Mouse (Mus musculus) hindbrain, embryonic 16.5 days (tissue): Measurements from ENCODE around the gene Atraid. TPM values are rescaled to one million over a fixed set of nuclear protein-coding genes. Genes with fewer than 3 reads are reported as not detected.
A peak's percentile ranks its signal among the peaks of the same experiment; 100 is the strongest.
"Not testable (repeated sequence)": the region's sequence is repeated elsewhere in the genome, so short reads cannot be mapped to it uniquely, and the experiment has no call there.

Experiments used
- ATAC-seq: fragments of 200-750 bp; cut with Nextera tagmentation; 2 replicates; pipeline ENCODE4 v1.8.0; 2017; ENCODE audit warnings: moderate TSS enrichment, moderate library complexity
- H3K27ac ChIP-seq: fragments of 300-500 bp; sonication (generic); 2 replicates; pipeline ENCODE4 v1.5.1; 2014; ENCODE audit warnings: low read depth, mild to moderate bottlenecking, control low read depth, low read length, moderate library complexity
- H3K27me3 ChIP-seq: fragments of 300-500 bp; sonication (generic); replicated peaks from 2 replicates; pipeline ENCODE4 v1.6.1; 2014; ENCODE audit warnings: low read length; ENCODE audit not compliant: control insufficient read depth, insufficient read depth
- H3K36me3 ChIP-seq: fragments of 300-500 bp; sonication (generic); 2 replicates; pipeline ENCODE4 v1.6.1; 2014; ENCODE audit warnings: mild to moderate bottlenecking, low read length, moderate library complexity, mixed read lengths; ENCODE audit not compliant: control insufficient read depth, insufficient read depth
- H3K4me1 ChIP-seq: fragments of 300-500 bp; sonication (generic); 2 replicates; pipeline ENCODE4 v1.6.1; 2014; ENCODE audit warnings: low read depth, low read length; ENCODE audit not compliant: control insufficient read depth, insufficient read depth
- H3K4me2 ChIP-seq: fragments of 300-500 bp; sonication (generic); 2 replicates; pipeline ENCODE4 v1.6.1; 2014; ENCODE audit warnings: mild to moderate bottlenecking, low read length, control low read depth, moderate library complexity
- H3K4me3 ChIP-seq: fragments of 300-500 bp; sonication (generic); 2 replicates; pipeline ENCODE4 v1.5.1; 2014; ENCODE audit warnings: mild to moderate bottlenecking, low read length, control low read depth, moderate library complexity
- H3K9ac ChIP-seq: fragments of 300-500 bp; sonication (generic); 2 replicates; pipeline ENCODE4 v1.6.1; 2014; ENCODE audit warnings: low read depth, mild to moderate bottlenecking, control low read depth, low read length, moderate library complexity
- H3K9me3 ChIP-seq: fragments of 300-500 bp; sonication (generic); 2 replicates; pipeline ENCODE4 v1.6.1; 2014; ENCODE audit warnings: mild to moderate bottlenecking, low read length, moderate library complexity; ENCODE audit not compliant: control insufficient read depth
- WGBS: fragments of 180-500 bp; shearing (Covaris S2); extraction: QIAGEN DNeasy Blood & Tissue Kit; methylation state at CpG from one replicate; pipeline ENCODE4 v1.1.7; 2014; 5-methylcytosine and 5-hydroxymethylcytosine counted together
- polyA plus RNA-seq: library from polyadenylated mRNA; unstranded; fragments of >200 nt; fragmentation: Nextera tagmentation; extraction: Ambion mirVana; gene quantifications from 2 replicates; pipeline ENCODE4 v1.2.1, GENCODE M21; 2015

Gene Atraid
- polyA plus RNA-seq, 1 experiment from 2014 or later: 195 TPM

DNA sequence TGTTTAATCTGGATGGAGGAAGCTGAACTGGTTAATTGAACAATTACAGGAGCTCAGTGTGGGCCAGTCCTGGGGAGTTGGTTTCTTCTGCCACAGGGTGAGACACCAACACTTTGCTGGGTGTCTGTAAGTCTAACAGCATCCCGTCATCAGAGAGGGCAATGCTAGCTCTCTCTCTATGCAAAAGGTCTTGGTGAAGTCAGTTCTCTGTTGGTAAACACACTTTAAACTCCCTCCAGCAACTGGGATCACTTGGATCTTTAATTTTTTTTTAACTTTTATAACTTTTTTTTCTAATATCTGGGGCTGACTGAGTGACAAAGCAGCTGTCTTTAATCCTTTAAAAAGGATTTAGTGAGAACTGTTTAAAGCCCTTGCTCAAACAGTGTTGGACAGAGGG, 25.4 kb upstream of the Atraid start:
- no peaks in the 10 kb centered on the region for H3K36me3 ChIP-seq
- 41% methylated on average over 1 of the region's 1 CpGs for WGBS
- H3K4me1 ChIP-seq: no peaks in the 10 kb centered on the region
- no peaks in the 10 kb centered on the region for H3K9me3 ChIP-seq
- H3K27me3 ChIP-seq: no peaks in the 10 kb centered on the region
- no peak overlapping the region for H3K9ac ChIP-seq
- no peak overlapping the region for H3K4me2 ChIP-seq
- no peak for ATAC-seq
- no peak overlapping the region for H3K4me3 ChIP-seq
- no peak overlapping the region for H3K27ac ChIP-seq

- no peak overlapping the region for H3K4me2 ChIP-seq
- no peak overlapping the region for H3K9ac ChIP-seq
- ATAC-seq: no peak
- 5% methylated on average over 4 of the region's 4 CpGs for WGBS
- H3K27ac ChIP-seq: no peak overlapping the region
- no peaks in the 10 kb centered on the region for H3K27me3 ChIP-seq
- no peaks in the 10 kb centered on the region for H3K36me3 ChIP-seq
- no peak overlapping the region for H3K4me3 ChIP-seq
- no peaks in the 10 kb centered on the region for H3K9me3 ChIP-seq
- no peaks in the 10 kb centered on the region for H3K4me1 ChIP-seq
Measured at GRCm38 (mm10) chr5:31023254-31023653, 24.9 kb upstream of the Atraid start.

DNA sequence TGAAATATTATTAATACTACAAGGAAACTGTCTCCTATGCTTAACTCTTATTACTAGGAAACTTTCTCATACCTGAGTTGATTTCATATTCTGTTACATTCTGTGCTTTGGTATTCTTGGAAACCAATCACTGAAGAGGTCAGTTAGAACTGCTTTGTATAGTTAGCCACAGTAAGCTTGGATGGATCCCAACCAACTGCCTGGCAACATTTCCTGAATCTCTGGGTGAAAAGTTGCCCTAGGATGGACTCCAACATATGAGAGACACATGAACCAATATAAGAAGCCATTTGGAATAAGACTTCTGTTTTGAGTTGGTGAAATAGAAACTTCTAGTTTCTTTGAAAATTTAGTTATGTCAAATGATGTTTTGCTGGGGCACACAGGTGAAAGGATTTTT, 23.5 kb upstream of the Atraid start:
- Histone ChIP-seq H3K9ac (no peak overlapping the region), H3K4me2 (no peak overlapping the region), H3K27me3 (no peaks in the 10 kb centered on the region), H3K36me3 (no peaks in the 10 kb centered on the region), H3K27ac (no peak overlapping the region), H3K9me3 (no peaks in the 10 kb centered on the region), H3K4me3 (no peak overlapping the region), H3K4me1 (no peaks in the 10 kb centered on the region)
- ATAC-seq: no peak

DNA sequence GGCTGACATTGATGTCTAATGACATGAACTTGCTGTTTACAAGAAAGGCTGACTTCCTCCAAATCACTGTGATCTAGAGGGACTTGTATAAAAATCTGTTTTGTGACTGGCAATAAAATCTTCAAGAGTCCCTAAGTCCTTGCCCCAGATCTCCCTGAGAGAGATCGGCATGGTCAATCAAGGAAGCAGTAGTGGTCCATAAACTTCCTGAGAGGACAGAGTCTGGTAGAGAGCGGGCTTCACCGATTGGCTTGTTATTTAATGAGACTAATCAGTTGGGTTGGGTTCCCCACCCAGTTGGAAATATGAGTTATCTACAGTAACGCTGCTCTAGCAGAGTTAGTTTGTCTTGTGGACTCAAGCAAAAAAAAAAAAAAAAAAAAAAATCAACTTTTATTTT, 17.2 kb upstream of the Atraid start:
- no peak overlapping the region for H3K4me2 ChIP-seq
- H3K4me3 ChIP-seq: no peak overlapping the region
- no peak overlapping the region for H3K27ac ChIP-seq
- no peaks in the 10 kb centered on the region for H3K9me3 ChIP-seq
- no peak for ATAC-seq
- no peaks in the 10 kb centered on the region for H3K4me1 ChIP-seq
- H3K36me3 ChIP-seq: no peaks in the 10 kb centered on the region
- 93% methylated on average over 4 of the region's 4 CpGs for WGBS
- no peak overlapping the region for H3K9ac ChIP-seq
- H3K27me3 ChIP-seq: no peaks in the 10 kb centered on the region

GRCm38 (mm10) chr5:31031508-31031907, 16.6 kb upstream of the Atraid start:
- Histone ChIP-seq H3K9ac (no peak overlapping the region), H3K4me2 (no peak overlapping the region), H3K36me3 (0 out of 2 replicates have a peak, but pooled peaks cover 2% of the 10 kb centered on the region), H3K4me3 (no peak overlapping the region), H3K27ac (no peak overlapping the region), H3K9me3 (no peaks in the 10 kb centered on the region), H3K4me1 (no peaks in the 10 kb centered on the region), H3K27me3 (no peaks in the 10 kb centered on the region)
- ATAC-seq: no peak
- WGBS: 85% methylated on average over 8 of the region's 8 CpGs

- H3K27ac ChIP-seq: no peak overlapping the region
- no peaks in the 10 kb centered on the region for H3K4me1 ChIP-seq
- no peaks in the 10 kb centered on the region for H3K9me3 ChIP-seq
- H3K4me3 ChIP-seq: no peak overlapping the region
- H3K36me3 ChIP-seq: peaks cover 13% of the 10 kb centered on the region
- no peak overlapping the region for H3K9ac ChIP-seq
- no peaks in the 10 kb centered on the region for H3K27me3 ChIP-seq
- H3K4me2 ChIP-seq: no peak overlapping the region
- 92% methylated on average over 6 of the region's 6 CpGs for WGBS
- ATAC-seq: no peak
Measured at GRCm38 (mm10) chr5:31034669-31035068, 13.4 kb upstream of the Atraid start.

DNA sequence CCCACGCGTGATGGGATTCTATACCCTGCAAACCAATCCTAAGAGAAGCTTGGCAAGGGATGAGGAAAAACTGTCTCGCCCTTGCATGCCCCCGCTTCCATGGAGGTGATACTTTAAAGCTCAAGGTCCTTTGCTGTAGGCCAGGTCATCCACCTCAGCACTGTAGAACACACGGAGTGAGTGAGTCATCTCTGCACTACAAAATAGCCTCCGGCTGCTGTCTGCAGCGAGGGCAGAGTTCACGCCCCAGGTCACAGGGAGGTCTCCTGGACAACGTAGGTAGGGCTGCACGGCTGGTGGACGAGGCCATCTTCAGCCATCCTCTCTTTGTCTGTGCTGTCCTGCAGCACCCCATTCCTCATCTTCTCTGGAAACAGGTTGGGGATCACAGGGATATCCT, 11.6 kb upstream of the Atraid start:
- H3K4me1 ChIP-seq, H3K4me3 ChIP-seq, ATAC-seq, H3K27ac ChIP-seq, H3K9ac ChIP-seq, H3K9me3 ChIP-seq, H3K27me3 ChIP-seq, H3K4me2 ChIP-seq: not testable (repeated sequence)
- peaks cover 25% of the 10 kb centered on the region for H3K36me3 ChIP-seq
- WGBS: 91% methylated on average over 11 of the region's 11 CpGs

GRCm38 (mm10) chr5:31038171-31038845, 9.8 kb upstream of the Atraid start:
- no peak overlapping the region for H3K4me3 ChIP-seq
- no peak overlapping the region for H3K27ac ChIP-seq
- H3K27me3 ChIP-seq: no peaks in the 10 kb centered on the region
- H3K4me2 ChIP-seq: no peak overlapping the region
- WGBS: 93% methylated on average over 7 of the region's 7 CpGs
- no peak for ATAC-seq
- H3K9me3 ChIP-seq: no peaks in the 10 kb centered on the region
- no peaks in the 10 kb centered on the region for H3K4me1 ChIP-seq
- peaks cover 34% of the 10 kb centered on the region for H3K36me3 ChIP-seq
- no peak overlapping the region for H3K9ac ChIP-seq

DNA sequence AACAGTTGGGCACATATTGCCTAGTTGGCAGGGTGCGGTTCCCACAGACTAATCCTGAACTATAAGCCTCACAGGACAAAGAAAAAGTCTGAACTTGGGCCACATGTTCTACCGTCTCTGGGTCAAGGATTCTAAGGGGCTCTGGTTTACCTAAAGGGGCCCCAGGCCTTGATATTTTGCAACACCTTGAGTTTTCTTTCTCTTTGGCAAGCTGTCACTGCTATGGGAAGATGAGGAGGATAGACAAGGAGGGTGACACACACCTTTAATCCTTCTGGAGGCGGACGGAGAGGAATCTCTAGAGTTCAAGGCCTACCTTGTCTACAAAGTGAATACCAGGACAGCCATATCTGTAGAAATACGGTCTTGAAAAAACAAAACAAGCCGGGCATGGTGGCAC, 1.7 kb upstream of the Atraid start:
- Histone ChIP-seq H3K4me3 (no peak overlapping the region), H3K9me3 (no peaks in the 10 kb centered on the region), H3K4me2 (no peak overlapping the region), H3K4me1 (peaks cover 8% of the 10 kb centered on the region), H3K27me3 (no peaks in the 10 kb centered on the region), H3K36me3 (peaks cover 17% of the 10 kb centered on the region), H3K27ac (no peak overlapping the region), H3K9ac (no peak overlapping the region)
- WGBS: 92% methylated on average over 6 of the region's 6 CpGs
- no peak for ATAC-seq

- H3K4me1 ChIP-seq: peaks cover 8% of the 10 kb centered on the region
- H3K4me2 ChIP-seq: peak overlapping the region; percentile 81
- H3K4me3 ChIP-seq: peak overlapping the region; percentile 75
- no peak for ATAC-seq
- no peak overlapping the region for H3K27ac ChIP-seq
- H3K27me3 ChIP-seq: no peaks in the 10 kb centered on the region
- H3K9me3 ChIP-seq: no peaks in the 10 kb centered on the region
- WGBS: 83% methylated on average over 5 of the region's 5 CpGs
- H3K9ac ChIP-seq: peak overlapping the region; percentile 88
- peaks cover 12% of the 10 kb centered on the region for H3K36me3 ChIP-seq
Measured at GRCm38 (mm10) chr5:31047074-31047473, 1.0 kb upstream of the Atraid start.
